Mouse (Mus musculus) embryonic facial prominence, embryonic 14.5 days (tissue): ENCODE results near the gene Rtn4rl1. TPM values are rescaled to one million over a fixed set of nuclear protein-coding genes. Genes with fewer than 3 reads are reported as not detected.

Experiments
- ATAC-seq: fragments of 200-750 bp; cut with Nextera tagmentation; 2 replicates; pipeline ENCODE4 v1.8.0; 2017; ENCODE audit warnings: low read depth, moderate number of reproducible peaks, moderate TSS enrichment
- DNase-seq: peaks from one replicate; pipeline ENCODE4 v3.0.0-alpha.2; 2015; ENCODE audit warnings: low spot score
- H3K27ac ChIP-seq: fragments of 300-500 bp; sonication (generic); replicated peaks from 2 replicates; pipeline ENCODE4 v1.5.1; 2014; ENCODE audit warnings: low read depth, mild to moderate bottlenecking, low read length, moderate library complexity
- H3K27me3 ChIP-seq: fragments of 300-500 bp; sonication (generic); replicated peaks from 2 replicates; pipeline ENCODE4 v1.6.1; 2014; ENCODE audit warnings: low read length; ENCODE audit not compliant: control insufficient read depth, insufficient read depth
- H3K36me3 ChIP-seq: fragments of 300-500 bp; sonication (generic); 2 replicates; pipeline ENCODE4 v1.6.1; 2014; ENCODE audit warnings: low read length, mixed read lengths; ENCODE audit not compliant: control insufficient read depth, insufficient read depth
- H3K4me1 ChIP-seq: fragments of 300-500 bp; sonication (generic); 2 replicates; pipeline ENCODE4 v1.6.1; 2014; ENCODE audit warnings: antibody characterized with exemption, low read length; ENCODE audit not compliant: control insufficient read depth, insufficient read depth
- H3K4me2 ChIP-seq: fragments of 300-500 bp; sonication (generic); 2 replicates; pipeline ENCODE4 v1.6.1; 2014; ENCODE audit warnings: low read depth, mild to moderate bottlenecking, low read length, moderate library complexity, mixed read lengths
- H3K4me3 ChIP-seq: fragments of 300-500 bp; sonication (generic); 2 replicates; pipeline ENCODE4 v1.5.1; 2014; ENCODE audit warnings: low read depth, mild to moderate bottlenecking, low read length
- H3K9ac ChIP-seq: fragments of 300-500 bp; sonication (generic); 2 replicates; pipeline ENCODE4 v1.6.1; 2014; ENCODE audit warnings: low read depth, mild to moderate bottlenecking, low read length, moderate library complexity, mixed read lengths
- H3K9me3 ChIP-seq: fragments of 300-500 bp; sonication (generic); 2 replicates; pipeline ENCODE4 v1.6.1; 2016; ENCODE audit warnings: low read length; ENCODE audit not compliant: control insufficient read depth
- WGBS: fragments of 180-500 bp; shearing (Covaris S2); extraction: QIAGEN DNeasy Blood & Tissue Kit; methylation state at CpG from one replicate; pipeline ENCODE4 v1.1.7; 2014; 5-methylcytosine and 5-hydroxymethylcytosine counted together
- polyA plus RNA-seq: library from polyadenylated mRNA; unstranded; fragments of >200 nt; fragmentation: Nextera tagmentation; extraction: Ambion mirVana; gene quantifications from 2 replicates; pipeline ENCODE4 v1.2.1, GENCODE M21; 2014

The Rtn4rl1 gene
- polyA plus RNA-seq, 1 experiment from 2014 or later = 4.9 TPM

GRCm38 (mm10) chr11:75184986-75185385 is 8.6 kb upstream of the Rtn4rl1 start:
- Histone ChIP-seq H3K4me2 (no peak overlapping the region), H3K4me3 (no peak overlapping the region), H3K27me3 (no peaks in the 10 kb centered on the region), H3K36me3 (peaks cover 23% of the 10 kb centered on the region; the same call in 1 of the 2 replicates), H3K9me3 (no peaks in the 10 kb centered on the region), H3K4me1 (peaks cover 6% of the 10 kb centered on the region; the same call in 1 of the 2 replicates), H3K9ac (no peak overlapping the region), H3K27ac (no peak overlapping the region)
- 49% methylated on average over 2 of the region's 2 CpGs for WGBS
- DNase-seq (no peak), ATAC-seq (no peak)

DNA sequence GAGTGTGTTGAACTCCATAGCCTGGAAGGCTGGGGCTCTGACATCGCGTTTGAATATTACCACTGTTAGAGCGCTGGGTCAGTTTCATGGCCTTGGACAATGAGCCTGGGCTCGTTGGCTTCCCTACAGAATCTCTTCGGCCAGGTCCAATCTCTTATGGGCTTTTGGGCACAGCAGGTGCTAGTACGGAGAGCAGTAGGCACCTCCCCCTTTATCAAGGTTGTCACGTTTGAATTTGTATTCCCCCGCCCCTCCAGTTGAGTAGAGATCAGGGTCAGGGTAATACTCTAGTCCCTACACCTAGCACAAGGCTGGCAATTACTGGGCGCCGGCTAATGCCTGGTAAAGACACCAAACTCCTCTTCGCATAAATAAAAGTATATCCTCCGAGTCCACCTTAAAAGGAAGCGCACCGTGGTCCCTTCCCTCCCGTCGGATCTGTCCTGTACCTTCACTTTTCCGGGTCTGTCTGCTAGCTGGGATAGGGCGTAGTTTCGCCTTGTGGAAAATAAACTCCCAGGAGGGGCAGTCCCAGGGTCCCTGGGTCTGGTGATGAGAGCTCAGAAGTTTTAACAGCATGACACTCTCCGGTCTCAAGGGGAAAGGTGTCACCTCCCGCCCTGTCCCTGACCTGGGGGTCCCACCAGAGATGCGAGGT is 3.7 kb upstream of the Rtn4rl1 start:
- H3K4me1 ChIP-seq = peaks cover 15% of the 10 kb centered on the region
- H3K4me2 ChIP-seq = peak overlapping the region; percentile 87
- DNase-seq (no peak), ATAC-seq (peak; percentile 9; the same call in 1 of the 2 replicates)
- peaks cover 24% of the 10 kb centered on the region for H3K27me3 ChIP-seq
- H3K9me3 ChIP-seq = no peaks in the 10 kb centered on the region
- peak overlapping the region; percentile 64 for H3K9ac ChIP-seq
- no peak overlapping the region for H3K27ac ChIP-seq
- peak overlapping the region; percentile 70 for H3K4me3 ChIP-seq
- no peaks in the 10 kb centered on the region for H3K36me3 ChIP-seq
- 0% methylated on average over 22 of the region's 22 CpGs for WGBS

DNA sequence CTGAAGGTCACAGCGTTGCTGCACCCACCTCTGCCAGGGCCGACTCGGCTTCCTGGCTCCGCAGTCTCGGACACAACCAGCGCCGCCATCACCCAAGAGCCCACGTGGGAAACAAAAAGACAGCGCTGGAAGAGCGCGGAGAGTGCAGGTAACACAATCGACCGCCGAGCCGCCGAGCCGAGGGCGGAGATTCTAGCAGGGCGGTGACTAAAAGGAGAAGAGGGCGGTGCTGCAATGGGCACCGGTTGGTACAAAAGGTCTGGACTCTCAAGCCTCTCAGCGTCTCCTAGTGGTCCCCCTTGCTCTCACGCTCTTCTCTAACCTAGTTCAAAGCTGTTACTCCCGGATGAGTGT is 3.2 kb upstream of the Rtn4rl1 start:
- peaks cover 20% of the 10 kb centered on the region for H3K4me1 ChIP-seq
- 0% methylated on average over 21 of the region's 24 CpGs for WGBS
- H3K27ac ChIP-seq = 0 out of 2 replicates have a peak overlapping the region, but pooled peaks have one; percentile 22

GRCm38 (mm10) chr11:75190905-75191441 is 2.6 kb upstream of the Rtn4rl1 start, which contains the start of gene Dph1:
Gene Dph1, minus strand, starts transcription at chr11:75191241.
- Histone ChIP-seq H3K9ac (peak within 1 kb of the TSS; percentile 64), H3K4me3 (peak within 1 kb of the TSS; percentile 70), H3K27me3 (peaks cover 36% of the 10 kb centered on the region), H3K27ac (0 out of 2 replicates have a peak within 1 kb of the TSS, but pooled peaks have one; percentile 22), H3K9me3 (no peaks in the 10 kb centered on the region), H3K4me1 (peaks cover 20% of the 10 kb centered on the region), H3K36me3 (no peaks in the 10 kb centered on the region), H3K4me2 (peak within 1 kb of the TSS; percentile 87)
- no peak for DNase-seq
- no peak for ATAC-seq
- 51% methylated on average over 5 of the region's 5 CpGs for WGBS

More for the DNA sequence above, 3.2 kb upstream of the Rtn4rl1 start:
- peak overlapping the region; percentile 70 for H3K4me3 ChIP-seq
- peak overlapping the region; percentile 87 for H3K4me2 ChIP-seq
- H3K36me3 ChIP-seq = no peaks in the 10 kb centered on the region
- peak; percentile 87 for ATAC-seq
- peaks cover 29% of the 10 kb centered on the region for H3K27me3 ChIP-seq
- DNase-seq = peak; percentile 95
- H3K9ac ChIP-seq = peak overlapping the region; percentile 64
- H3K9me3 ChIP-seq = no peaks in the 10 kb centered on the region

GRCm38 (mm10) chr11:75191841-75192240 is 1.7 kb upstream of the Rtn4rl1 start:
- DNase-seq (no peak), ATAC-seq (no peak)
- no peaks in the 10 kb centered on the region for H3K36me3 ChIP-seq
- H3K27ac ChIP-seq = no peak overlapping the region
- H3K4me1 ChIP-seq = peaks cover 20% of the 10 kb centered on the region
- H3K9ac ChIP-seq = no peak overlapping the region
- no peaks in the 10 kb centered on the region for H3K9me3 ChIP-seq
- 46% methylated on average over 6 of the region's 6 CpGs for WGBS
- no peak overlapping the region for H3K4me3 ChIP-seq
- peaks cover 44% of the 10 kb centered on the region for H3K27me3 ChIP-seq
- H3K4me2 ChIP-seq = no peak overlapping the region

GRCm38 (mm10) chr11:75192336-75193214 is 1.0 kb upstream of the Rtn4rl1 start:
- peak; percentile 89 for DNase-seq
- peak overlapping the region; percentile 47; the same call in 1 of the 2 replicates for H3K9ac ChIP-seq
- H3K36me3 ChIP-seq = no peaks in the 10 kb centered on the region
- H3K27me3 ChIP-seq = peaks cover 50% of the 10 kb centered on the region
- H3K27ac ChIP-seq = no peak overlapping the region
- H3K9me3 ChIP-seq = no peaks in the 10 kb centered on the region
- peak overlapping the region; percentile 90 for H3K4me2 ChIP-seq
- peak overlapping the region; percentile 50 for H3K4me3 ChIP-seq
- ATAC-seq = peak; percentile 58
- H3K4me1 ChIP-seq = peaks cover 20% of the 10 kb centered on the region
- 20% methylated on average over 13 of the region's 13 CpGs for WGBS

- ATAC-seq (no peak), DNase-seq (no peak)
- H3K9me3 ChIP-seq = no peaks in the 10 kb centered on the region
- no peaks in the 10 kb centered on the region for H3K36me3 ChIP-seq
- H3K4me1 ChIP-seq = peaks cover 18% of the 10 kb centered on the region
- H3K9ac ChIP-seq = peak overlapping the region; percentile 47
- no peak overlapping the region for H3K27ac ChIP-seq
- H3K4me3 ChIP-seq = peak overlapping the region; percentile 50
- peaks cover 59% of the 10 kb centered on the region for H3K27me3 ChIP-seq
- under 1% methylated on average over 31 of the region's 52 CpGs for WGBS
- peak overlapping the region; percentile 90 for H3K4me2 ChIP-seq
Measured at GRCm38 (mm10) chr11:75194121-75194849, 702 bp downstream of the Rtn4rl1 start.
